Mouse (Mus musculus) lung, adult 2 months (tissue): ENCODE results near the gene Kpna6.

ENCODE experiments used
- CTCF ChIP-seq: fragments of 200-500 bp; IDR thresholded peaks from 2 replicates; pipeline ENCODE4 v1.5.1; 2011; ENCODE audit warnings: mild to moderate bottlenecking, low read length, control low read depth; ENCODE audit not compliant: insufficient read depth
- POLR2A ChIP-seq: fragments of 200-500 bp; IDR thresholded peaks from 2 replicates; pipeline ENCODE4 v1.6.1; 2011; ENCODE audit warnings: low read depth, mild to moderate bottlenecking, control low read depth, low read length, borderline replicate concordance; ENCODE audit errors: extremely low read depth

DNA sequence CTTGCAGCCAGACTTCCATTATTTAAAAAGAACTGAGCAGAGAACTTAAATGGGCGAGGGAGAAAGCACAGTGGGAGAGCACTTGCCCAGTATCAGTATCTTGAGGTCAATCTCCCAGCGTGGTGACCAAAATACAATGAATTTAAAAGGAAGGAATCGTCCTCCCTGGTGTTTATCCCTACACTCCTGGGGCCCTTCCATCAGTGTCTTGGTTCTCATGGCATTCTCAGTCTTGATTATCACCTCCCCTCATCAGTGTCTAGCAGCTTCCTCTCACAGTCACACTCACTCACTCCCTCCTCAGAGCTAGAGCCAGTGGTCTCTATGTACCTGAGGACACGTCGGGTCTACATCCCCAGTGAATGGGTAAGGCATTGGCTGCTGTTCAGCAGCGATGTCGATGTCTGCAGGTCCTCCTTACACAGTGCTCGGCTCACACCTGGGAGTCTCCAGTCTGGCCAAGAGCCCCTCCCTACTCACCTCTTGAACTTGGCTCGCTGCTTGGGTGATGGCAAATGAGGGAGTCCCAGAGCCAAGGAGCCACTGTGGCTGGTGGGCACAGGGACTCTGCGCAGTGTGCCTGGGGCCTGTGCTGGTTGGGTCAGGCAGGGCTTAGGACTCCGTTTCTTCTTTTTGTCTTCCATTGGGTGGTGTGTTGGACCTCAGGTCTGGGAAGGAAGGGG is 50.3 kb downstream of the Kpna6 start:
- TF ChIP-seq CTCF (no peak), POLR2A (no peak)
